Mouse (Mus musculus): ENCODE data around the gene 1600014C10Rik. TPM values are rescaled to one million over a fixed set of nuclear protein-coding genes. Genes with fewer than 3 reads are reported as not detected.

The 1600014C10Rik gene
- total RNA-seq, 2 experiments from 2014 or later, result 17.4 to 20.6 TPM

GRCm38 (mm10) chr7:38214473-38215214, 31.6 kb downstream of the 1600014C10Rik start:
- no peak for DNase-seq (ENCODE audit: low spot score in 2 of 2)

GRCm38 (mm10) chr7:38215281-38215680, 32.3 kb downstream of the 1600014C10Rik start:
- no peak for DNase-seq (ENCODE audit: low spot score in 2 of 2)

DNA sequence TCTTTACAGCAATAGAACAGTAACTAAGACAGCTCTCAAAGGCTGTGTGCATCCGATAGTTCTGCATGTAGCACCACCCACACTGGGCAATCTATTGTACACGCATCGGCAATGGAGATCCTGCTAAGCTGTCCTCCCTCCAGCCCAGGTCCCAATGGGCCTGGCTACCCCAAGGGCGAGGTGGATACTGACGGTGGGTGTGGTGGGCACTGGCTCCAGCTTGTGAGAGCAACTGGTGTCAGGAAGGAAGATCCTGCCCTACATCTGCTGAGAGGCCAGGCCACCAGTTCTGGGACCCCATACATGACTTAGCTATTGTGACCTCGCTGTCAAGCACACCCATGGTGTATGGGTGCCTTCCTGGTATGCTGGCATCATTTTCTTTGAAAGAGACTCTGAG, 32.7 kb downstream of the 1600014C10Rik start:
- DNase-seq (ENCODE audit: low spot score in 2 of 2), result no peak

- peak; percentile 37 to 85 for DNase-seq (ENCODE audit: low spot score in 2 of 2)
Measured at GRCm38 (mm10) chr7:38217417-38218171, 34.6 kb downstream of the 1600014C10Rik start.

- no peak for DNase-seq (ENCODE audit: low spot score in 2 of 2)
Measured at GRCm38 (mm10) chr7:38218631-38219367, 35.8 kb downstream of the 1600014C10Rik start.

DNA sequence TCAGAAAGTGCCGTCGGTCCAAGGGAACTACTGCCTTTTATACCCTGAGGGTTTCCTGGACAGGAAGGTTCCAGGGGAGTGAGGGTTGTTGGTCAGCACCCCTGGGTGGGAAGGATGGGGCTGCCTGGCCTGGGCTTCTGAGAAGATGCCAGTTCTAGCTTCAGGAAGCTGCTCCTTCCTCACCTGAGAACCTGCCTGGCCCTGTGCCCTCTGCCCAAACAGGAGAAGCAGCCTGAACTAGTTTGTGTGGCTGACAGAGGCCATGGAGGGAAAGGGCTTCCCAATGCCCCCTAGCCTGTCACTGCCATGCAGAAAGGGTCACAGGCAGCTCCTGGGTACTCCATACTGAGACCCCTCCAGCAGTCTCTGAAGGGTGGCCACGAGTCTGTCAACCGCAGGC, 36.5 kb downstream of the 1600014C10Rik start:
- no peak for DNase-seq (ENCODE audit: low spot score in 2 of 2)

DNA sequence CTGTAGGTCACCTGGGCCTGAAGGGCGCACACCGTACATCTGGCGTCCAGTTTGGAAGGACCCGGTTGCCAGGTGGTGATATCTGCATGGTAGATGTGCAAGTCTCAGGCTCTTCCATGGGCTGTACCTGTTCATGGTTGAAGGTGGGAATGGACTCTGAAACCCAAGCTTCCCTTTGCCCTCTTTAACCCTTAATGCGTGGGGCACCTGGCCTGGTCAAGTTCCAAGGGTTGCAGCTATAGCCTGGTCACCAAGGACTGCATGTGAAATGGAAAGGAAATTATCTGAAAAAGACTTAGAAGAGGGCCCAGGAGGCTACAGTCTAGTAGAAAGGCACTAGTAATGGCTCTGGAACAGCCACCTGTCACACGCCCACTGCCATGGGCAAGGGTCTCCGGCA, 37.8 kb downstream of the 1600014C10Rik start:
- no peak for DNase-seq (ENCODE audit: low spot score in 2 of 2)

- DNase-seq (ENCODE audit: low spot score in 2 of 2), result no peak
Measured at GRCm38 (mm10) chr7:38224577-38225369, 41.8 kb downstream of the 1600014C10Rik start.

GRCm38 (mm10) chr7:38226226-38226625, 43.2 kb downstream of the 1600014C10Rik start:
- DNase-seq (ENCODE audit: low spot score in 2 of 2), result no peak

DNA sequence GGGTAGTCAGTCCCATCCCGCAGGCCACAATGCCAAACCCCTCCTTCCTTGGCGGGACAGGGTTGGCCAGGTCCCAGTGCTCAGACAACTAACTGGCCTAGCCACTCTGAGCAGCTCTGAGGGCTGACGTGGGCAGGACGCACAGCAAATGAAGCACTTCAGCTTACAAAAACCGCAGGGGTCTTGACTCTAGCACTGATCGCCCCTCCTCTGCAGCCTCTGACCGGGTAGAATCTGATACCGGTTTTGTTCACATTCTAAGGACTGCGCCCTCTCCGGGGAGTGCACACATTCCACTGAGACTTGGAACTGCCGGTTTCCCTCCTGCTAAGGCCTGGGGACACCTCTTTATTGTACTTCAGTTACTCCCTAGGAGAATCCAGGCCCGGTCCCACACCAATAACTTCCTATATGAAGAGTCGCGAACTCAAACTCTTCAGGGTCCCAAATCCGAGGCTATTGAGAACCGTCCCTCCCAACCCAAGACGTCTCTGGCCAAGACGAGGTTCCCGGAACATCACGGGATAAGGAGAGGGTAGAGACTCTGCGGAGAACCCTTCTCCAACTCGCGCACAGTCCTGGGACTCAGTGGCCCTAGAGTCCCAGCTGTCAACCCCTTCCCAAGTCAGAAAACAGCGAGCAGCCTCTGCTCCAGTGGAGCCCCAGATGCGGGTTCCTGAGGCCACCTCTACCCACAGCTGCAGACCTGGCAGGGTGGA, 44.3 kb downstream of the 1600014C10Rik start:
- peak in 1 of 2 experiments; percentile 56 for DNase-seq (ENCODE audit: low spot score in 2 of 2)

- DNase-seq (ENCODE audit: low spot score in 2 of 2), result peak; percentile 60 to 81
Measured at GRCm38 (mm10) chr7:38227900-38228298, 44.9 kb downstream of the 1600014C10Rik start, which contains the start of gene Plekhf1. Plekhf1 (minus strand) TSS chr7:38228016.

GRCm38 (mm10) chr7:38228329-38228728, 45.3 kb downstream of the 1600014C10Rik start:
- no peak for DNase-seq (ENCODE audit: low spot score in 2 of 2)

DNA sequence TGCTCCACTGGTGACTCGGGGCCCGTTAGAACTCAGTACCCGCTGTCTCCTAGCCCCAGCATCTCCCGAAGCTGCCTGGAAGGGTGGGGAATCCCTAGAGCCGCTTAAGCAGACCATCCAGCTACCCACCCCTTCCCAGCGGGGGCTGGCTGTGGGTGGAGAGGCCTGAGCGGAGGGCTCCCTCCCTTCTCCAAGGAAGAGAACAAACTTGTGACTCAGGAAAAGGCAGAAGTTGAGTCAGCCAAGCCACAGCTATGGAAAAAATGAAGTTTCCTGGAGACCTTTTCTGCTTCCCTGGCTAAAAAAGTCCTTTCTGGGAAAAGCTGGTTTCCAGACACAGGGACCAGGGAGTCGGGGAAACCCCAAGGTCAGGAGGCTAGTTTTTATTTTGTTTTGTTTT, 47.3 kb downstream of the 1600014C10Rik start:
- DNase-seq (ENCODE audit: low spot score in 2 of 2), result no peak

GRCm38 (mm10) chr7:38236400-38237105, 53.5 kb downstream of the 1600014C10Rik start:
- no peak for DNase-seq (ENCODE audit: low spot score in 2 of 2)

DNA sequence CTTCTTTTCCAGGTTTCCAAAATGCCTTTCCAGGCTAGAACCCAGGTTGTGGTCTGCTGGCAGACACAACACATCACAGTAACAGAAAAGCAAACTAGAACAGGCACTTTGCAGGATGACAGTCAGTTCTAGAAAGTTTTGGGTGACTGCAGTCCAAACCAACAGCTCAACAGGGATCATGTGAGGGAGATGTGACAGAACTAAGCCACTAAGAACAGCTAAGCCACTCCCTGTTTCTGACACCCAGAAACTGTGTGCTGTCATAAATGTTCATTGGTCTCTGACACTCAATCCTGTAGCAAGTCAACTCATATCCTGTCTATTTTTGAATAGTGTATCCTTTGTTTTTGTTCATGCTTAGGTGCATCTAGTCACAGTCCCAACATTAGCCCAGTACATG, 54.1 kb downstream of the 1600014C10Rik start:
- DNase-seq (ENCODE audit: low spot score in 2 of 2), result no peak

GRCm38 (mm10) chr7:38242417-38242816, 59.4 kb downstream of the 1600014C10Rik start:
- no peak for DNase-seq (ENCODE audit: low spot score in 2 of 2)

Data from layer of hippocampus, postnatal 14 days (tissue).